Mouse (Mus musculus): ENCODE measurements around the gene Magi1. TPM values are rescaled to one million over a fixed set of nuclear protein-coding genes. Genes with fewer than 3 reads are reported as not detected.

Magi1 gene
- polyA plus RNA-seq, 1 experiment from 2014 or later, result 27.4 TPM

- DNase-seq (ENCODE audit: low spot score) (no peak), ATAC-seq (ENCODE audit: low FRiP score) (no peak)
- no peak overlapping the region for H3K9ac ChIP-seq (ENCODE audit: low read depth, low read length)
- 85% methylated on average over 9 of the region's 9 CpGs for WGBS
- no peak overlapping the region for H3K27ac ChIP-seq (ENCODE audit: low read depth, low read length)
- H3K4me1 ChIP-seq (replicated peaks; ENCODE audit: control insufficient read depth, insufficient read depth, low read length), result no peaks in the 10 kb centered on the region
- H3K36me3 ChIP-seq (ENCODE audit: control insufficient read depth, insufficient read depth, low read length), result no peaks in the 10 kb centered on the region
- no peak overlapping the region for H3K4me2 ChIP-seq (replicated peaks; ENCODE audit: low read depth, low read length)
- H3K9me3 ChIP-seq (ENCODE audit: control insufficient read depth, low read length), result no peaks in the 10 kb centered on the region
- no peaks in the 10 kb centered on the region for H3K27me3 ChIP-seq (ENCODE audit: control insufficient read depth, insufficient read depth, low read length)
- H3K4me3 ChIP-seq (ENCODE audit: low read depth, low read length), result no peak overlapping the region
Measured at GRCm38 (mm10) chr6:94164753-94165536, 118.8 kb downstream of the Magi1 start.

- DNase-seq (ENCODE audit: low spot score) (peak; percentile 25), ATAC-seq (ENCODE audit: low FRiP score) (no peak)
- 42% methylated on average over 9 of the region's 9 CpGs for WGBS
- no peak overlapping the region for H3K4me3 ChIP-seq (ENCODE audit: low read depth, low read length)
- H3K9ac ChIP-seq (ENCODE audit: low read depth, low read length), result no peak overlapping the region
- H3K27me3 ChIP-seq (ENCODE audit: control insufficient read depth, insufficient read depth, low read length), result no peaks in the 10 kb centered on the region
- no peaks in the 10 kb centered on the region for H3K36me3 ChIP-seq (ENCODE audit: control insufficient read depth, insufficient read depth, low read length)
- no peaks in the 10 kb centered on the region for H3K9me3 ChIP-seq (ENCODE audit: control insufficient read depth, low read length)
- H3K27ac ChIP-seq (ENCODE audit: low read depth, low read length), result no peak overlapping the region; the same call in 1 of the 2 replicates
- H3K4me2 ChIP-seq (replicated peaks; ENCODE audit: low read depth, low read length), result peak overlapping the region; percentile 12; the same call in 1 of the 2 replicates
- no peaks in the 10 kb centered on the region for H3K4me1 ChIP-seq (replicated peaks; ENCODE audit: control insufficient read depth, insufficient read depth, low read length)
Measured at GRCm38 (mm10) chr6:94163325-94163995, 120.3 kb downstream of the Magi1 start.

- Histone ChIP-seq H3K9me3 (ENCODE audit: control insufficient read depth, low read length) (no peaks in the 10 kb centered on the region), H3K27me3 (ENCODE audit: control insufficient read depth, insufficient read depth, low read length) (no peaks in the 10 kb centered on the region), H3K4me3 (ENCODE audit: low read depth, low read length) (no peak overlapping the region), H3K27ac (ENCODE audit: low read depth, low read length) (no peak overlapping the region; the same call in 1 of the 2 replicates), H3K36me3 (ENCODE audit: control insufficient read depth, insufficient read depth, low read length) (no peaks in the 10 kb centered on the region), H3K4me1 (replicated peaks; ENCODE audit: control insufficient read depth, insufficient read depth, low read length) (no peaks in the 10 kb centered on the region), H3K4me2 (replicated peaks; ENCODE audit: low read depth, low read length) (0 out of 2 replicates have a peak overlapping the region, but pooled peaks have one; percentile 12), H3K9ac (ENCODE audit: low read depth, low read length) (no peak overlapping the region)
- ATAC-seq (ENCODE audit: low FRiP score) (no peak), DNase-seq (ENCODE audit: low spot score) (peak; percentile 42)
- WGBS, result 45% methylated on average over 8 of the region's 8 CpGs
Measured at GRCm38 (mm10) chr6:94162918-94163317, 120.8 kb downstream of the Magi1 start.

GRCm38 (mm10) chr6:94159256-94159655 lies 124.5 kb downstream of the Magi1 start:
- no peak for ATAC-seq (ENCODE audit: low FRiP score)
- H3K4me3 ChIP-seq (ENCODE audit: low read depth, low read length), result no peak overlapping the region
- no peaks in the 10 kb centered on the region for H3K9me3 ChIP-seq (ENCODE audit: control insufficient read depth, low read length)
- WGBS, result 77% methylated on average over 2 of the region's 2 CpGs
- no peak overlapping the region for H3K4me2 ChIP-seq (replicated peaks; ENCODE audit: low read depth, low read length)
- DNase-seq (ENCODE audit: low spot score), result no peak
- no peak overlapping the region for H3K27ac ChIP-seq (ENCODE audit: low read depth, low read length)
- no peak overlapping the region for H3K9ac ChIP-seq (ENCODE audit: low read depth, low read length)
- H3K36me3 ChIP-seq (ENCODE audit: control insufficient read depth, insufficient read depth, low read length), result no peaks in the 10 kb centered on the region
- no peaks in the 10 kb centered on the region for H3K27me3 ChIP-seq (ENCODE audit: control insufficient read depth, insufficient read depth, low read length)
- H3K4me1 ChIP-seq (replicated peaks; ENCODE audit: control insufficient read depth, insufficient read depth, low read length), result no peaks in the 10 kb centered on the region

GRCm38 (mm10) chr6:94158119-94158848 lies 125.4 kb downstream of the Magi1 start:
- DNase-seq (ENCODE audit: low spot score), result no peak
- Histone ChIP-seq H3K4me2 (replicated peaks; ENCODE audit: low read depth, low read length) (no peak overlapping the region), H3K4me1 (replicated peaks; ENCODE audit: control insufficient read depth, insufficient read depth, low read length) (no peaks in the 10 kb centered on the region), H3K27ac (ENCODE audit: low read depth, low read length) (no peak overlapping the region), H3K9me3 (ENCODE audit: control insufficient read depth, low read length) (no peaks in the 10 kb centered on the region), H3K4me3 (ENCODE audit: low read depth, low read length) (no peak overlapping the region), H3K9ac (ENCODE audit: low read depth, low read length) (no peak overlapping the region), H3K27me3 (ENCODE audit: control insufficient read depth, insufficient read depth, low read length) (no peaks in the 10 kb centered on the region), H3K36me3 (ENCODE audit: control insufficient read depth, insufficient read depth, low read length) (no peaks in the 10 kb centered on the region)
- WGBS, result 87% methylated on average over 3 of the region's 3 CpGs
- no peak for ATAC-seq (ENCODE audit: low FRiP score)

GRCm38 (mm10) chr6:94155996-94156395 lies 127.7 kb downstream of the Magi1 start:
- no peak for DNase-seq (ENCODE audit: low spot score)
- Histone ChIP-seq H3K4me1 (replicated peaks; ENCODE audit: control insufficient read depth, insufficient read depth, low read length) (no peaks in the 10 kb centered on the region), H3K4me2 (replicated peaks; ENCODE audit: low read depth, low read length) (no peak overlapping the region), H3K27ac (ENCODE audit: low read depth, low read length) (no peak overlapping the region), H3K9me3 (ENCODE audit: control insufficient read depth, low read length) (no peaks in the 10 kb centered on the region), H3K27me3 (ENCODE audit: control insufficient read depth, insufficient read depth, low read length) (no peaks in the 10 kb centered on the region), H3K4me3 (ENCODE audit: low read depth, low read length) (no peak overlapping the region), H3K36me3 (ENCODE audit: control insufficient read depth, insufficient read depth, low read length) (no peaks in the 10 kb centered on the region), H3K9ac (ENCODE audit: low read depth, low read length) (no peak overlapping the region)
- 74% methylated on average over 4 of the region's 4 CpGs for WGBS
- ATAC-seq (ENCODE audit: low FRiP score), result no peak

- no peak overlapping the region for H3K27ac ChIP-seq (ENCODE audit: low read depth, low read length)
- no peak overlapping the region for H3K4me3 ChIP-seq (ENCODE audit: low read depth, low read length)
- H3K9me3 ChIP-seq (ENCODE audit: control insufficient read depth, low read length), result no peaks in the 10 kb centered on the region
- H3K9ac ChIP-seq (ENCODE audit: low read depth, low read length), result no peak overlapping the region
- 81% methylated on average over 3 of the region's 3 CpGs for WGBS
- no peaks in the 10 kb centered on the region for H3K4me1 ChIP-seq (replicated peaks; ENCODE audit: control insufficient read depth, insufficient read depth, low read length)
- DNase-seq (ENCODE audit: low spot score), result no peak
- no peak for ATAC-seq (ENCODE audit: low FRiP score)
- no peak overlapping the region for H3K4me2 ChIP-seq (replicated peaks; ENCODE audit: low read depth, low read length)
- no peaks in the 10 kb centered on the region for H3K27me3 ChIP-seq (ENCODE audit: control insufficient read depth, insufficient read depth, low read length)
- H3K36me3 ChIP-seq (ENCODE audit: control insufficient read depth, insufficient read depth, low read length), result no peaks in the 10 kb centered on the region
Measured at GRCm38 (mm10) chr6:94154854-94155601, 128.7 kb downstream of the Magi1 start.

GRCm38 (mm10) chr6:94152881-94153280 lies 130.8 kb downstream of the Magi1 start:
- 78% methylated on average over 9 of the region's 9 CpGs for WGBS
- Histone ChIP-seq H3K4me1 (replicated peaks; ENCODE audit: control insufficient read depth, insufficient read depth, low read length) (no peaks in the 10 kb centered on the region), H3K27ac (ENCODE audit: low read depth, low read length) (no peak overlapping the region), H3K36me3 (ENCODE audit: control insufficient read depth, insufficient read depth, low read length) (no peaks in the 10 kb centered on the region), H3K9me3 (ENCODE audit: control insufficient read depth, low read length) (no peaks in the 10 kb centered on the region), H3K9ac (ENCODE audit: low read depth, low read length) (no peak overlapping the region), H3K4me2 (replicated peaks; ENCODE audit: low read depth, low read length) (no peak overlapping the region), H3K4me3 (ENCODE audit: low read depth, low read length) (no peak overlapping the region), H3K27me3 (ENCODE audit: control insufficient read depth, insufficient read depth, low read length) (no peaks in the 10 kb centered on the region)
- DNase-seq (ENCODE audit: low spot score), result no peak
- no peak for ATAC-seq (ENCODE audit: low FRiP score)

Measured in hindbrain, embryonic 11.5 days (tissue).